Mouse (Mus musculus): Measurements from ENCODE around the gene Cep19. TPM values are rescaled to one million over a fixed set of nuclear protein-coding genes. Genes with fewer than 3 reads are reported as not detected.

Cep19 gene
- polyA plus RNA-seq, 2 experiments: 15.6 to 28.4 TPM

DNA sequence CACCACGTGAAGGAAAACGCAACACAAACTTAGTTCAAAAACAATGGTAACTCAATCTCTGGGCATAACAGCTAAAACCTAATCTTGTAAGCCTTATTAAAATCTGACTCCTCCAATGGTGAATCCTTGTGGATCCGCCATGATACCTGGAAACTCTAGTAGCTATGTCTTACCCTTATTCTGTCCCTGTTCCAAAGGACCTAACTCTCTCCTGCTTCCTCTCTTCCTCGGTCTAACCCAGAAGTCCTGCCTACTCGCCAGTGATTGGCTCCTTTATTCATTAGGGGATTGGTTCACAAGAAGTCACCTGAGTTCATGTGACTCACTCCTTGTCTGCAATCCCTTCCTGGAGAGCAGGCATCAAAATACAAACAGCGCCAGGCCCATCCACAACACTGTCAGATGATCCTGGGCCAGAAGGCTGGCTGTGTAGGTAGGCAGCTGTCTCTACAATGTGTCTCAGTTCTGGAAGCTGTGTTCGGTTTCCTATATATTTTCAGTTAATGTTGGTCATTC, 36.3 kb downstream of the Cep19 start:
- Histone ChIP-seq H3K4me1 (ENCODE audit: control insufficient read depth, insufficient read depth, low read length) (no peaks in the 10 kb centered on the region), H3K9me3 (ENCODE audit: control insufficient read depth, low read length) (no peaks in the 10 kb centered on the region), H3K9ac (ENCODE audit: low read depth, low read length, severe bottlenecking) (no peak overlapping the region), H3K27me3 (ENCODE audit: control insufficient read depth, insufficient read depth, low read length) (no peaks in the 10 kb centered on the region), H3K4me3 (replicated peaks; ENCODE audit: low read length) (no peak overlapping the region), H3K36me3 (ENCODE audit: control insufficient read depth, insufficient read depth, low read length) (no peaks in the 10 kb centered on the region), H3K27ac (replicated peaks; ENCODE audit: low read depth, low read length) (no peak overlapping the region), H3K4me2 (replicated peaks; ENCODE audit: low read depth, low read length, severe bottlenecking) (no peak overlapping the region)
- ATAC-seq (ENCODE audit: low FRiP score, low read depth) (no peak), DNase-seq (ENCODE audit: low spot score) (no peak)
- no peak for TF ChIP-seq POLR2A (IDR thresholded peaks at IDR 0.05; ENCODE audit: borderline replicate concordance, extremely low read depth, insufficient read depth, insufficient read length)
- 80% methylated on average over 7 of the region's 7 CpGs for WGBS

- DNase-seq (ENCODE audit: low spot score) (no peak), ATAC-seq (ENCODE audit: low FRiP score, low read depth) (no peak)
- H3K4me1 ChIP-seq (ENCODE audit: control insufficient read depth, insufficient read depth, low read length): no peaks in the 10 kb centered on the region
- H3K36me3 ChIP-seq (ENCODE audit: control insufficient read depth, insufficient read depth, low read length): no peaks in the 10 kb centered on the region
- 86% methylated on average over 1 of the region's 1 CpGs for WGBS
- no peaks in the 10 kb centered on the region for H3K9me3 ChIP-seq (ENCODE audit: control insufficient read depth, low read length)
- no peak overlapping the region for H3K27ac ChIP-seq (replicated peaks; ENCODE audit: low read depth, low read length)
- no peak overlapping the region for H3K4me2 ChIP-seq (replicated peaks; ENCODE audit: low read depth, low read length, severe bottlenecking)
- no peak overlapping the region for H3K4me3 ChIP-seq (replicated peaks; ENCODE audit: low read length)
- no peaks in the 10 kb centered on the region for H3K27me3 ChIP-seq (ENCODE audit: control insufficient read depth, insufficient read depth, low read length)
- no peak for TF ChIP-seq POLR2A (IDR thresholded peaks at IDR 0.05; ENCODE audit: borderline replicate concordance, extremely low read depth, insufficient read depth, insufficient read length)
- H3K9ac ChIP-seq (ENCODE audit: low read depth, low read length, severe bottlenecking): no peak overlapping the region
Observed at GRCm38 (mm10) chr16:32138954-32139353, 39.4 kb downstream of the Cep19 start.

- ATAC-seq (ENCODE audit: low FRiP score, low read depth): no peak
- Histone ChIP-seq H3K27ac (replicated peaks; ENCODE audit: low read depth, low read length) (no peak overlapping the region), H3K4me2 (replicated peaks; ENCODE audit: low read depth, low read length, severe bottlenecking) (no peak overlapping the region)
Observed at GRCm38 (mm10) chr16:32143766-32144165, 44.2 kb downstream of the Cep19 start.

DNA sequence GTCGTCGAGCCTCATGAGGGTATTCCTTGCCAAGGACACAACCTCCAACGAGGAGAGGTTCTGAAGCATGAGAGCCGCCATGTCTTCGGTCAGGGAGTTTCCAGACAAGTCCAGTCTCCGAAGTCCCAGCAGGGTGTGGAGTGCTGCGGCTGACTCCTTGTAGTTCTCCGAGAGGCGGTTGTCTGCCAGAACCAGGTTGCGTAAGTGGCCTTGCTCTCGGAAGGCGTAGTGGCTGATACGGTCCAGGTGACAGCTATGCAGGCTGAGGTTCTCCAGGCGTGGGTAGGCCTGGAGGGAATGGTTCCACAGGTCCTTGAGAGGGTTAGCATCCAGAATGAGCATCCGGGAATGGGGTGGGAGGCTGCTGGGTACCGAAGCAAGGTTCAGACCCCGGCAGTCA, 45.0 kb downstream of the Cep19 start:
- 91% methylated on average over 17 of the region's 17 CpGs for WGBS
- TF ChIP-seq POLR2A (IDR thresholded peaks at IDR 0.05; ENCODE audit: borderline replicate concordance, extremely low read depth, insufficient read depth, insufficient read length): no peak
- Histone ChIP-seq H3K4me3 (replicated peaks; ENCODE audit: low read length) (no peak overlapping the region), H3K4me1 (ENCODE audit: control insufficient read depth, insufficient read depth, low read length) (no peaks in the 10 kb centered on the region), H3K36me3 (ENCODE audit: control insufficient read depth, insufficient read depth, low read length) (no peaks in the 10 kb centered on the region), H3K27me3 (ENCODE audit: control insufficient read depth, insufficient read depth, low read length) (no peaks in the 10 kb centered on the region), H3K9ac (ENCODE audit: low read depth, low read length, severe bottlenecking) (no peak overlapping the region), H3K27ac (replicated peaks; ENCODE audit: low read depth, low read length) (no peak overlapping the region), H3K9me3 (ENCODE audit: control insufficient read depth, low read length) (no peaks in the 10 kb centered on the region), H3K4me2 (replicated peaks; ENCODE audit: low read depth, low read length, severe bottlenecking) (no peak overlapping the region)
- ATAC-seq (ENCODE audit: low FRiP score, low read depth): no peak
- no peak for DNase-seq (ENCODE audit: low spot score)

More at GRCm38 (mm10) chr16:32143766-32144165, 44.2 kb downstream of the Cep19 start:
- Histone ChIP-seq H3K27me3 (ENCODE audit: control insufficient read depth, insufficient read depth, low read length) (no peaks in the 10 kb centered on the region), H3K4me1 (ENCODE audit: control insufficient read depth, insufficient read depth, low read length) (no peaks in the 10 kb centered on the region), H3K9me3 (ENCODE audit: control insufficient read depth, low read length) (no peaks in the 10 kb centered on the region), H3K9ac (ENCODE audit: low read depth, low read length, severe bottlenecking) (no peak overlapping the region), H3K4me3 (replicated peaks; ENCODE audit: low read length) (no peak overlapping the region), H3K36me3 (ENCODE audit: control insufficient read depth, insufficient read depth, low read length) (no peaks in the 10 kb centered on the region)
- TF ChIP-seq POLR2A (IDR thresholded peaks at IDR 0.05; ENCODE audit: borderline replicate concordance, extremely low read depth, insufficient read depth, insufficient read length): no peak
- no peak for DNase-seq (ENCODE audit: low spot score)
- WGBS: 94% methylated on average over 15 of the region's 15 CpGs

GRCm38 (mm10) chr16:32147589-32148207, 48.1 kb downstream of the Cep19 start:
- H3K27me3 ChIP-seq (ENCODE audit: control insufficient read depth, insufficient read depth, low read length): no peaks in the 10 kb centered on the region
- no peak for ATAC-seq (ENCODE audit: low FRiP score, low read depth)
- H3K4me2 ChIP-seq (replicated peaks; ENCODE audit: low read depth, low read length, severe bottlenecking): peak overlapping the region; percentile 36

More at GRCm38 (mm10) chr16:32147589-32148207, 48.1 kb downstream of the Cep19 start:
- no peak overlapping the region for H3K27ac ChIP-seq (replicated peaks; ENCODE audit: low read depth, low read length)
- H3K9ac ChIP-seq (ENCODE audit: low read depth, low read length, severe bottlenecking): no peak overlapping the region
- H3K4me1 ChIP-seq (ENCODE audit: control insufficient read depth, insufficient read depth, low read length): no peaks in the 10 kb centered on the region
- no peaks in the 10 kb centered on the region for H3K36me3 ChIP-seq (ENCODE audit: control insufficient read depth, insufficient read depth, low read length)
- no peaks in the 10 kb centered on the region for H3K9me3 ChIP-seq (ENCODE audit: control insufficient read depth, low read length)
- no peak for TF ChIP-seq POLR2A (IDR thresholded peaks at IDR 0.05; ENCODE audit: borderline replicate concordance, extremely low read depth, insufficient read depth, insufficient read length)
- no peak overlapping the region for H3K4me3 ChIP-seq (replicated peaks; ENCODE audit: low read length)
- no peak for DNase-seq (ENCODE audit: low spot score)
- 57% methylated on average over 10 of the region's 13 CpGs for WGBS
